Mouse (Mus musculus): ENCODE data around the gene Clip4.
A peak's percentile ranks its signal among the peaks of the same experiment; 100 is the strongest.
"Not testable (repeated sequence)": the region's sequence is repeated elsewhere in the genome, so short reads cannot be mapped to it uniquely, and the experiment has no call there.

Gene Clip4

DNA sequence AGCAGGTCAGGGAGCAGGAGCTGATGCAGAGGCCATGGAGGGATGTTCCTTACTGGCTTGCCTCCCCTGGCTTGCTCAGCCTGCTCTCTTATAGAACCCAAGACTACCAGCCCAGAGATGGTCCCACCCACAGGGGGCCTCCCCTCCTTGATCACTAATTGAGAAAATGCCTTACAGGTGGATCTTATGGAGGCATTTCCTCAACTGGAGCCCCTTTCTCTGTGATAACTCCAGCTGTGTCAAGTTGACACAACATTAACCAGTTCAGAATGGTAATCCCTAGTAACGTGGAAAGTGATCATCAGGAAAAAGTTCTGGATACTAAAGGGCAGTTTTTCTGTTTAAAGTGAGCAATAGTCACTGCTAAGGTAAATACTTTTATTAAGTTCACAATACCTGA lies at the start of gene Clip4:
Gene Clip4 (plus strand): TSS at position 301 of the 400 bp plus-strand sequence.
- not testable (repeated sequence) for DNase-seq

GRCm38 (mm10) chr17:71720434-71720833 lies 47.8 kb upstream of the Clip4 start:
- DNase-seq: no peak

DNA sequence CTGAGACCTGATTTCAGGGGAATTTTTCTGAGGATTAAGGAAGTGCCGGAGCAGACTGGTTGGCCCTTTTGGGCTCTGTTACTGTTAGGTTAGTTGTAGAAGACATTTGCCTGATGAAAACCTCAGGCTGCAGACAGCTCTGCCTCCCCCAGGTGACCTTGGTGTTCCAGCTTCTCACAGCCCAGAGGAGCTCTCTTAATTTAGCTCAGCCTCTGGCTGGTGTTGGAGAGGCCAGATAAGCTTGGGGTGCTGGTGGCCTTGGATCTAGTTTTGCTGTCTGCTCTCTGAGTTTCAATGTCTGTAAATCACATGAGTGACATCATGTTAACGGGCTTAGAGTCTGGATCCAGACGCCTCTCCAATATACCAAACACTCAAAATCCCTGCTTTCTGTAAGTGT lies 47.3 kb upstream of the Clip4 start:
- no peak for DNase-seq

DNA sequence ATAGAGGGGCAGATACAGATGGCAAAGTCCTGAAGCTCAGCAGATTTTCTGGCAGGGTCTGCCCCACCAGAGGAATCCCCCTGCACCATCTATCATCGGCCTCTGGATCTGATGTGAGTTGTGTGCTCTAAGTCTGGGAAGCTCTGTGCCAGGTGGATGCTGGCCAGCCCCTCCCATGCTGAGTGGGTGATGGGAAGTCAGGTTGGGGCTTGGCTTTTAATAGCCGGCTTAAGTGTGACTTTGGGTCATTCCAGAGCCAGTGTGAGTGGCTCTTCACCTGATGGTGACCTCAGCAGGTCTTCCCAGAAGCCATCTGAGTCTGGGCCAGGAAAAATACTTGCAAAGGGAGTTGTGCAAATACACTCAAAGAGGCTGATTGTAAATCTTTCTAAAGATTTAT lies 37.6 kb upstream of the Clip4 start:
- no peak for DNase-seq

- DNase-seq: no peak
Measured at GRCm38 (mm10) chr17:71736442-71736841, 31.8 kb upstream of the Clip4 start.

GRCm38 (mm10) chr17:71742156-71742555 lies 26.1 kb upstream of the Clip4 start:
- no peak for DNase-seq

GRCm38 (mm10) chr17:71742935-71743334 lies 25.3 kb upstream of the Clip4 start:
- DNase-seq: no peak

DNA sequence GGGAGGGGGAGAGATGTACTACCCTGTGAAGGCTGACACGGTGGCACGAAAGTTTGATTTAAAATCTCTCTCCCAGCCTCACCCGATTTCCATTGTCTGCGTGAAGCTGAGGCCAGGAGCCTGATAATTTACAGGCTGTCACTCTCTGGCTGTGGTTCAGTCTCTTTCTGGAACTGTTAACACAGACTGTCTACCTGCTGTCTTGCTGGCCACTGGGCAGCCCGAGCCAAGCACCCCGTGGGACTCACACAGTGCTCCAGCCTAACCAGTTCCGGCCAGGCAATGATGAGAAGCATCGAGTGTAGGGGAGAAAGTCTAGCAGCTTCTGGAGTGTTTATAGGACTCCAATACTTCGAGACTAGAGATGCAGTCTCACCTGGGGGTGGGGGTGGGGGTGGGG lies 22.2 kb upstream of the Clip4 start:
- no peak for DNase-seq

DNA sequence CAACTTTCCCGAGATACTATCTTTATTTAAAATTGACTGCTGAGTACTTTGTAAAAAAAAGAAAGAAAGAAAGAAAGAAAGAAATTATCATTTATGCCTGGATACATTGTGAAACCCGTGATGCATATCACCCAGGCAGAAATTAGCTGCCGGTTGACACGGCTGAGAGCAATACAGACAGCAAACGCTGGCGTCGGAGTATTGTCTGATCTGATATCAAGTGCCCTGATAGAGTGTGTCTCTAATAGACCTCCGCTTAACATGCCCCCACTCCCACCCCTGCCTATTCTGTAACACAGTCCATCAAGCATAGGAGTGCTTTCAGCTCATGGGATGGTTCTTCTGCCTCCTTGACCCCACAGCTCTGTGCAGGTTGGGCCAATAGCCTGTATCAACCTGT lies 20.7 kb upstream of the Clip4 start:
- no peak for DNase-seq

GRCm38 (mm10) chr17:71749616-71750168 lies 18.6 kb upstream of the Clip4 start:
- DNase-seq: no peak

- no peak for DNase-seq
Measured at GRCm38 (mm10) chr17:71752831-71753230, 15.4 kb upstream of the Clip4 start, which contains the start of gene Pcare. Gene Pcare, minus strand, starts transcription at chr17:71752894.

- DNase-seq: no peak
Measured at GRCm38 (mm10) chr17:71760536-71760935, 7.7 kb upstream of the Clip4 start.

DNA sequence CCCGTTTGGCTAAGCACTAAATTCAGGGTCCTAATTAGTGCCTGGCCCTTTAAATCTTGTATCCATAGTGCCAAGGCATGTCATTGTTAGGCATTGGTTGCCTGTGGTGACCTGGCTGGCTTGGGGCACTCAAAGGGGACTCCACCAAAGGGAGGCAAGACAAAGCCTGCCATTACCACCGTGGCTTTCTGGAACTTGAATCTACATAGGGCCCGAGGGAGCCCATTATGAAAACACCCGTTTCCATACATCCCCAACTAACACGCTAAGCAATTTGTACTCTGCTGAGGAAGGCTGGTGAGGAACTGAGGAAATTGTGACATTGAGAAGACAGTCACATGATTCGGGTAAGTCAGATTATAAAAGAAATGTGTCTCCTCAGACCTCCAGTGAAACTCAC lies 1.3 kb downstream of the Clip4 start:
- DNase-seq: no peak

DNA sequence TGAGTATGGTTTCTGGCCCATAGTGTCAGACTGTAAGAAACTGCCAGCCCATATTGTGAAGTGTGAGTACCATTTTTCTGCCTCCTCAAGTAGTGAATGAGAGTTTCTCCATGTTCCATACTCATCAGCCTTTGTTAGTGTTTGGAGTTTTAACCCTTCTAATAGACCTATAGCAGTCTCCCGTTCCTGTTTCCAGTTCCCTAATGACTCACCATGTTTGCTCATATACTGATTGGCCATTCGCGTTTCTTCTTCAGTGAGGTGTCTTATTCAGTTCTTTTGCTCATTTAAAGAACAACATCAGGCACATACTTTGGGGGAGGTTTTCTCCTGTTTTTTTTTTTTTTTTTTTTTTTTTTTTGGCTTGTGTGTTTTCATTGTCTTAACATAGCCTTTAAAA lies 2.4 kb downstream of the Clip4 start:
- DNase-seq: no peak

- no peak for DNase-seq
Measured at GRCm38 (mm10) chr17:71774173-71774572, 5.9 kb downstream of the Clip4 start.

DNA sequence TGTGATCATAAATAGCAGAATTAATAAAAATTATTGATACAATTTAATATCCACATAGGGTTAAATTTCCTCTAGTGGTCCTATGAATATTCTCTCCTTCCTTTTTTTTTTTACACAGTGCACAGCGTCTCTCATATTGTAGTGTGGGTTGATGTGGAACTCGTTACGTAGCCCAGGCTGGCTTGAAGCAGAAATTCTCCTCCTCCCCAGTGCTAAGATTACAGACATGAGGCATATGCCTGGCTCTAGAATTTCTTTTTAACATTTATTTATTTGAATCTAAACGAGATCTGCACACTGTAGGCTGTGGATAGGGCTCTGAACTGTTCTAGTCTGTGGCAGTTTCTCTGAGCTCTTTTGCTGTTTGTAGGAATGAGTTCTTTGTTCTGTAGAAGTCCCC lies 7.0 kb downstream of the Clip4 start:
- no peak for DNase-seq

DNA sequence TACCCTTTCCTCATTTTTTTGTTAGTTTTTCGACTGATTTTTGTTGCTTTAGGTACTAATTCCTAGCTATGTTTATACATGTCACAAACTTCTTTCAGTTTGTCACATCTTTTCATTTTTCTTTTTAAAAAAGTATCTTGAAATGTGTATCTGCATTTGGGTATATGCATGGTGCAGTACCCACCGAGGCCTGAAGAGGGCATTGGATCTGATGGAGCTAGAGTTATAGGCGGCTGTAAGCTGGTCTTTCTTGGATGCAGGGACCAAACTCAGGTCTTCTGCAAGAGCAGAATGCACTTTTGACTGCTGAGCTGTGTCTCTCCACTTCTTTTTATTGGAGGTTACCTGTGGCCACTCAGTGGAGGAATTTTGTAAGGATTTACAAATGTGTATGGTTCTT lies 10.4 kb downstream of the Clip4 start:
- DNase-seq: no peak

DNA sequence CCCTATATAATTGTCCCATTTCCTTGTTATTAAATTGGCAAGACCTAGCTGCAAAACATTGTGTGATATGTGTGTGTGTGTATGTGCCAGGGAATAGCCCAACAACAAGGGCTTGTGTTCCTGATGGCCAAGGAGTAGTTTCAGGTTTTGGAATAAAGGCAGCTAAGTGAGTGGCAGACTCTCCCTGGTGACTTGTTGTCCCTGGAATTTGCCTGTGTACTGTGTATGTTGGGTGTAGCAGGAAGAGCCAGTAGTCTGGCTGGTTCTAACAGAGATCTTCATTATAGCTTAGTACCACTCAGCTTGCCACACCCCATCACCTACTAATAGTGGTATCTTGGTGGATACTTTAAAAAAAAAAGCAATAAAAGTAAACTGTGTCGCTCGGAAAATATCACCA lies 12.2 kb downstream of the Clip4 start:
- DNase-seq: no peak

- DNase-seq: peak; percentile 80
Measured at GRCm38 (mm10) chr17:71780945-71781344, 12.7 kb downstream of the Clip4 start.

GRCm38 (mm10) chr17:71782242-71782698 lies 14.0 kb downstream of the Clip4 start:
- DNase-seq: peak; percentile 34

GRCm38 (mm10) chr17:71782699-71783365 lies 14.6 kb downstream of the Clip4 start:
- peak; percentile 48 for DNase-seq

- no peak for DNase-seq
Measured at GRCm38 (mm10) chr17:71783366-71783735, 15.1 kb downstream of the Clip4 start.

DNA sequence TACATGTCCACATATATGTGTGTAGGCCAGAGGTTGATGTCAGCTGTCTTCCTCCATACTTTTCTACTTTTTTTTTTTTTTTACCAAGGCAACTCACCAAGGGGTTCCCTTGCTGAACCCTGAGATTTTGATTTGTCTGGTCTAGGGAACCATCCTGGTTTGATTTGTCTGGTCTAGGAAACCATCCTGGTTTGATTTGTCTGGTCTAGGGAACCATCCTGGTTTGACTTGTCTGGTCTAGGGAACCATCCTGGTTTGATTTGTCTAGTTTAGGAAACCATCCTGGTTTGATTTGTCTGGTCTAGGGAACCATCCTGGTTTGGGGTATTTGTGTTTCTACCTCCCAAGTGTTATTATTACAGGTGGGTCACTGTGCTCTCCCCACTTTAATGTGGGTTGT lies 18.2 kb downstream of the Clip4 start:
- no peak for DNase-seq

DNA sequence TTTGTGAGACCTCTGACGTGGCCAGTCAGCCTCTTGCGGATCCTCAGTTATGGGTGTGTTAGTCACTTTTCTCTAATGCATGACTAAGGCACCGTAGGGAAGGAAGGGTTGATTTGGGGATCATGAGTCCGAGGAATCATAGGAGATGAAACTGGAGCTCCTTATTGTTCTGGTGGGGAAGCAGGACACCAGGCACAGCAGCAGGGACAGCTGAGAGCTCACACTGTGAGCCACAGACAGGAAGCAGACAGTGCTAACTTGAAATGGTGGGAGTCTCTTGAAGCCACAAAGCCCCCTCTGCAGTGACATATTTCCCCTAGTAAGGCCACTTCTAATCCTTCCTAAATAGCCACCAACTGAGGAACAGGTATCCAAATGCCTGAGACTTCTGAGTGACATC lies 22.8 kb downstream of the Clip4 start:
- DNase-seq: no peak

- DNase-seq: no peak
Measured at GRCm38 (mm10) chr17:71791622-71792021, 23.3 kb downstream of the Clip4 start.
